Mouse (Mus musculus) heart, postnatal 36 days (tissue): ENCODE data around the gene Mnat1. TPM values are rescaled to one million over a fixed set of nuclear protein-coding genes. Genes with fewer than 3 reads are reported as not detected.

Experiments
- DNase-seq, 2 experiments: peaks; one replicate each; pipeline ENCODE4 v3.0.0; 2021 to 2022
- intact Hi-C: fragments of 180-260 bp; cut with DNase I; formaldehyde crosslinking; loops from one replicate; pipeline ENCODE4 v1.15.1; 2025
- total RNA-seq, 2 experiments: library from RNA; stranded (reverse); gene quantifications; 2 replicates each; pipeline ENCODE4 v1.2.3; 2021

Gene Mnat1
- total RNA-seq, 2 experiments from 2014 or later: 16.6 to 20.1 TPM

DNA sequence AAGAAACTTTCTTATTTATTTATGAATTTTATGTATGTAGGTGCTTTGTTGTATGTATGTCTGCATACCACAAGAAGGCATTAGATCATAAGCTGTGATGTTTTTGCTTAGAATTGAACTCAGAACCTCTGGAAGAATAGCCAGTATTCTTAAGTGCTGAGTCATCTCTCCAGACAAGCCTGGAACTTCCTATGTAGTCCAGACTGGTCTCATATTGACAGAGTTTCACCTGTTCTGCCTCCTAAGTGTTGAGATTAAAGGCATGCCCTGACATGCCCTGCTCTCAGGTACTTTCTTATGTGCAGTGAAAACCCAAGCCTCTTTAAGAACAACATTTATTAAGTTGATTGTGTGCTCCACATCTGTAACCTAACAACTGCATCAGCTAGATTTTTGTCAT is 171.4 kb downstream of the Mnat1 start:
- DNase-seq: no peak
- intact Hi-C loops: no loop called here

GRCm38 (mm10) chr12:73295505-73296140 is 172.1 kb downstream of the Mnat1 start:
- intact Hi-C loops: no loop called here

DNA sequence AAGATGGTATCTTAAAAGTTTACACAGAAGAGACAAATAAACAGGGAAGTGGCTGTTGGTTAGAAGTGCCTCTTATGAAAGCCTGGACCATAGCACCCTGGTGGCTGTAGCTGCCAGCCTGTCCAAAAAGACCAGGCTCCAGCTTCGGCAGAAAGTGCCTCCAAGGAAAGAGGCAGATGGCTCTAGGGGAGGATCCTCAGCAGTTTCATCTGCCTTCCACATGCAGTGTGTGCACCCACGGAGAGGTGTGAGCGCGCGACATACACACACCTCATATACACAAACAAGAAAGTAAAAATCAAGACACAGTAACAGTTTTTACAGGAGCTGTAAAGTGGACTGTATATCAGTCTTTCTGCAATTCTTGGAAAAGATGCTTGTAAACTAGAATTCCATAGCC is 175.1 kb downstream of the Mnat1 start:
- intact Hi-C loops: no loop called here
- DNase-seq: no peak

More at GRCm38 (mm10) chr12:73295505-73296140, 172.1 kb downstream of the Mnat1 start:
- DNase-seq: no peak

DNA sequence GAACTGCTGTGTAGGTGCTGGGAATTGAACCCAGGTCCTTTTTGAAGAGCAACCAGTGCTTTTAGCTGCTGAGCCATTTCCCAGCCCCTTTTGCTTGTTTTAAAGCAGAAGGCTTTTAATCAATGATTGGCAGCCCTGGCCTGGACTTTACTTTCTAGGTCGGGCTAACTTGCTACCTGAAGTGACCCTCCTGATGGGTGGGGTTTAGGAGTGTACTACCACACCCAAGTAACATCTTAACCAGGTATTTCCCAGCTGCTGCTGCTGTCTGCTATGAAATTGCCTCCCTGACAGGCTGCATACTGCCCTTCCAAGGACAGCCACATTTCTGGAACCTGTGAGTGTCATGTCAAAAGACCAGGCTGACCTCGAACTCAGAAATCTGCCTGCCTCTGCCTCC is 177.0 kb downstream of the Mnat1 start:
- intact Hi-C loops: no loop called here
- DNase-seq: no peak

- intact Hi-C loops: no loop called here
- DNase-seq: no peak
These were observed 181.1 kb downstream of the Mnat1 start for GRCm38 (mm10) chr12:73304636-73305035.

GRCm38 (mm10) chr12:73307750-73308149 is 184.2 kb downstream of the Mnat1 start:
- intact Hi-C loops: no loop called here
- no peak for DNase-seq

DNA sequence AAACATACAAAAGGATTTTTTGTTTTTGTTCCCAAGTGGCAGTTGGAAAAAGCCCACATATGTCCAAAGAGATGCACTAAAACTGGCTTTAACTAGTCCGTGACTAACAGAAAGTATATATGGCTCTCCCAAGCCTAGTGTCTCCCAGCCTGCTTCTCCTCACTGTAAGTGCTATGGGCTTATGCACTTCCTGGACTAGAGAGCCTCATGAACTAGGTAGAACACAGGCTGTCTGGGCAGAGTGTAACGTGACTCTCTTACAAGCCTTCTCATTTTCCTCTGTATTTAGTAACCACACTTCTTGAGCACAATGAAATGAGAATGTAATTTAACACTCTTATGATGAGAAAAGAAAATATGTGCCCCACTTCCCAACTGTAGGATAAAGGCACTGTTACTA is 185.2 kb downstream of the Mnat1 start:
- intact Hi-C loops: no loop called here

DNA sequence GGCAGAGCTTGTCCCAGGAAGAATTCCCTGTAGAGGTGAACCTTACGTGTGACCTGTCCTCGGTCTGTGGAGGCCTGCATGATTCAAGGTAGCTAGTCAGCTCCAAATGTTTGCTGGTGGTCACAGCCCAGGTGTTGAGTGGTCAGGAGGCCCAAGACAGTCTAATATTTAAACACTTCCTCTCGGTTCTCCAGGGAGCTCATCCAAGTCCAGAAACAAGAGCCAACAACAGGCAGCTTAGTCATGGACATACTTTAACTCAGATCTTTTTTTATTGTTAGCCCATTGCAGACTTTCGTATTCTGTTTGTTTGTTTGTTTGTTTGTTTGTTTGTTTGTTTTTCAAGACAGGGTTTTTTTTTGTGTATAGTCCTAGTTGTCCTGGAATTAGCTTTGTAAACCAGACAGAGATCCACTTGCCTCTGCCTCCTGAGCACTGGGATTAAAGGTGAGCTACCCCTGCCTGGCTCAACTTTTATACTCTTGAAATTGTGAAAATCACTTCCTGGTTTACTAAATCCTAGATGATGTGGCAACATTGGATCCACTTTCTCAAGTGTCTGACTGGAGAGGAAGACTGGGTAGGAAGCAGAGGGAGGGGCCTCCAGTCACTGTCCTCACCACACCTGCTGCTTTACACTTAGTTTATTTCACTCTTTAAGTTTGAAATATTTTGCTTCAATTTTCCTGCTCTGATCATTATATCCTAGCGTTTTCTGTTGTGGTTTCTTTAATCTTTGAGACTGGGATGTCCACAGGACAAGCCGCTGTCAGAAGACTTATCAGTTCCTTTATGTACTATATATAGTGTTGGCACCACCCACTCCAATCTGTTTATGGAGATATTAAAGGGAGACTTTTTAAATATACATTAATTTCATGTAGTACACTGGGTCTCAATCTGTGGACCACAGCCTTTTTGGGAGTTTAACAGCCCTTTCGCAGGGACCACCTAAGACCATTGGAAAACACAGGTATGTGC is 194.5 kb downstream of the Mnat1 start:
- DNase-seq: no peak
- intact Hi-C loops: no loop called here

More for the DNA sequence above, 185.2 kb downstream of the Mnat1 start:
- no peak for DNase-seq

Other genes with a start within 250 kb of the Mnat1 start
- gene Six6, start 183.8 kb upstream of the Mnat1 start, total RNA-seq: not detected
- gene 4930447C04Rik, start 182.9 kb upstream of the Mnat1 start, total RNA-seq: under 1 TPM; 0.14 to 0.57 TPM
- 1 to 10 TPM in 1 of 2 experiments, under 1 TPM in 1; 0.89 to 1.3 TPM for gene Six1, start 69.8 kb upstream of the Mnat1 start, total RNA-seq
- gene Six4, start 10.3 kb upstream of the Mnat1 start, total RNA-seq: 1 to 10 TPM; 4.8 to 6.1 TPM
- gene Trmt5, start 163.0 kb downstream of the Mnat1 start, total RNA-seq: 10 to 100 TPM; 51.6 to 67.6 TPM
- gene Slc38a6, start 163.1 kb downstream of the Mnat1 start, total RNA-seq: 1 to 10 TPM; 3.2 to 4.5 TPM